Mouse (Mus musculus) liver, embryonic 12.5 days (tissue): Measurements from ENCODE around the gene Tmem28. TPM values are rescaled to one million over a fixed set of nuclear protein-coding genes. Genes with fewer than 3 reads are reported as not detected.

Experiments
- ATAC-seq: fragments of 200-750 bp; cut with Nextera tagmentation; 2 replicates; pipeline ENCODE4 v1.8.0; 2017; ENCODE audit warnings: moderate number of reproducible peaks, mild to moderate bottlenecking, moderate library complexity
- H3K27ac ChIP-seq: fragments of 300-500 bp; sonication (generic); 2 replicates; pipeline ENCODE4 v1.5.1; 2016; ENCODE audit warnings: mild to moderate bottlenecking
- H3K27me3 ChIP-seq: fragments of 300-500 bp; sonication (generic); replicated peaks from 2 replicates; pipeline ENCODE4 v1.6.1; 2016; ENCODE audit warnings: mild to moderate bottlenecking, moderate library complexity
- H3K36me3 ChIP-seq: fragments of 300-500 bp; sonication (generic); 2 replicates; pipeline ENCODE4 v1.6.1; 2016; ENCODE audit warnings: mild to moderate bottlenecking, moderate library complexity
- H3K4me1 ChIP-seq: fragments of 300-500 bp; sonication (generic); 2 replicates; pipeline ENCODE4 v1.6.1; 2016
- H3K4me2 ChIP-seq: fragments of 300-500 bp; sonication (generic); 2 replicates; pipeline ENCODE4 v1.6.1; 2016; ENCODE audit warnings: mild to moderate bottlenecking, moderate library complexity
- H3K4me3 ChIP-seq: fragments of 300-500 bp; sonication (generic); 2 replicates; pipeline ENCODE4 v1.5.1; 2016; ENCODE audit warnings: mild to moderate bottlenecking, moderate library complexity
- H3K9ac ChIP-seq: fragments of 300-500 bp; sonication (generic); 2 replicates; pipeline ENCODE4 v1.6.1; 2016; ENCODE audit warnings: mild to moderate bottlenecking, moderate library complexity
- H3K9me3 ChIP-seq: fragments of 300-500 bp; sonication (generic); replicated peaks from 2 replicates; pipeline ENCODE4 v1.6.1; 2016; ENCODE audit warnings: mild to moderate bottlenecking, moderate library complexity
- WGBS: fragments of 180-500 bp; shearing (Covaris S2); methylation state at CpG from one replicate; pipeline ENCODE4 v1.1.7; 2016; ENCODE audit not compliant: insufficient replicate concordance; 5-methylcytosine and 5-hydroxymethylcytosine counted together
- polyA plus RNA-seq: library from polyadenylated mRNA; unstranded; fragments of >200 nt; fragmentation: Nextera tagmentation; extraction: Ambion mirVana; gene quantifications from 2 replicates; pipeline ENCODE4 v1.2.1, GENCODE M21; 2016

The Tmem28 gene
- polyA plus RNA-seq, result not detected in 2 replicates

DNA sequence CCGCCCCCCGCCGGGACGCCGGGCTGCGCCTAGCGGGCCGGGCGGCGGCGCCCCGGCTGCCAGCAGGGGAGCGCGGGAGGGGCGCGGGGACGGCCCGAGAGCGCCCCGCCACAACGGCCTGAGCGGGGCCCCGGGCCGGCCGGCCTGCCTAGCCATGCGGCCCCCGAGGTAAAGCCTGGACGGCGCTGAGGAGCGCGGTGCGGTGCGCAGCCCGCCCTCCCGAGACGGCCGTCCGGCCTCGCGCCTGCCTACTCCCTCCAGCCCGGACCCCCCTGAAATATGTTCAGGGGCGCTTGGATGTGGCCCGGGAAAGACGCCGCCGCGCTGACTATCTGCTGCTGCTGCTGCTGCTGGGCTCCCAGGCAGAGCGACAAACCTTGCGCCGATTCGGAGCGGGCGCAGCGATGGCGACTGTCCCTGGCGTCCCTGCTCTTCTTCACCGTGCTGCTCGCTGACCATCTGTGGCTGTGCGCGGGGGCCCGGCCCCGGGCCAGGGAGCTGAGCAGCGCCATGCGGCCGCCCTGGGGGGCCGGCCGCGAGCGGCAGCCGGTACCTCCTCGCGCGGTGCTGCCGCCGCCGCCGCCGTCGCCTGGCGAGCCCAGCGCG lies at the start of gene Tmem28:
Gene Tmem28 (plus strand): TSS at position 232 of the 606 bp plus-strand sequence.
- H3K9me3 ChIP-seq, result no peaks in the 10 kb centered on the region
- H3K9ac ChIP-seq, result no peak within 1 kb of the TSS
- ATAC-seq, result no peak
- 16% methylated on average over 30 of the region's 82 CpGs for WGBS
- no peaks in the 10 kb centered on the region for H3K36me3 ChIP-seq
- no peaks in the 10 kb centered on the region for H3K4me1 ChIP-seq
- peak within 1 kb of the TSS; percentile 42 for H3K4me3 ChIP-seq
- H3K27ac ChIP-seq, result no peak within 1 kb of the TSS
- peaks cover 91% of the 10 kb centered on the region for H3K27me3 ChIP-seq
- peak within 1 kb of the TSS; percentile 60 for H3K4me2 ChIP-seq

DNA sequence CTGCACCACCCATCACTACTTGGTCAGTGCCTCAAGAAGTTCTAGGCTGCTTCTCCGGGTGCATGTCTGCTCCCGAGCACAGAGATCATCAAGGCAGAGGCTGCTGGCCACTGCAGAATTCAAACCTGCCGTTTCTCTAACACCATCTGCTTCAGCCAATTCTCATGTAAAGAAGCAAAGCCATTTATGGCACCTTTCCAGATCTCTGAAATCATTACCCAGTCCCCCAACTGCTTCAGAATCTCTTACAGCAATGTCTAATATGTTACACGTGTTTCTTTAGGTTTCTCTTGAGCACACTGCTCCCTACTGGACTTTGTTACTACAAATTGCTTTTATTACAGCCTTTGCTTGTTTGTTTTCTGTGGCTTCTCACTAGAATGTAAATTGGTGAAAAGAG lies 40.5 kb upstream of the Tmem28 start:
- H3K4me1 ChIP-seq, result no peaks in the 10 kb centered on the region
- no peak overlapping the region for H3K9ac ChIP-seq
- ATAC-seq, result no peak
- no peak overlapping the region for H3K4me2 ChIP-seq
- no peak overlapping the region for H3K27ac ChIP-seq
- WGBS, result 60% methylated on average over 4 of the region's 4 CpGs
- H3K36me3 ChIP-seq, result no peaks in the 10 kb centered on the region
- no peaks in the 10 kb centered on the region for H3K9me3 ChIP-seq
- no peak overlapping the region for H3K4me3 ChIP-seq
- no peaks in the 10 kb centered on the region for H3K27me3 ChIP-seq

DNA sequence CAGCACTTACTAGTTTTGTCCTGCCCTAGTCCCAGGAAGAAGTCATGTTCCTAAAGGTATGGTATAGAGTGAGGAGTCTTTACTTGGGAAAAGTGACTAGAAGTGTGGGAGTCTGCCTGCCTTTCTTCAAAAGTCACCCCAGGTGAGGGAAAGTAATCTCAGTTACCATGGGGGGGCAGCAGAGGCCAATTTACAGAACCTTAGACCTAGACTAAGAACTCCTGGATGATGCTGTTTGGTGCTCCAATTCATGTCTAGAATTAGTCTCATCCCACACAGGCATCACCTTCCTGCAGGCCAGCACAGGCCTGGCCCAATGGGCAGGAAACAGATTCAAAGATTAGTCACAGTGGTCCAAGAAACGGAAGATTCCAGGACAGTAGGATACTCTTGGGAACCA lies 12.4 kb upstream of the Tmem28 start:
- 24% methylated on average over 1 of the region's 1 CpGs for WGBS
- no peak overlapping the region for H3K9ac ChIP-seq
- H3K4me2 ChIP-seq, result no peak overlapping the region

DNA sequence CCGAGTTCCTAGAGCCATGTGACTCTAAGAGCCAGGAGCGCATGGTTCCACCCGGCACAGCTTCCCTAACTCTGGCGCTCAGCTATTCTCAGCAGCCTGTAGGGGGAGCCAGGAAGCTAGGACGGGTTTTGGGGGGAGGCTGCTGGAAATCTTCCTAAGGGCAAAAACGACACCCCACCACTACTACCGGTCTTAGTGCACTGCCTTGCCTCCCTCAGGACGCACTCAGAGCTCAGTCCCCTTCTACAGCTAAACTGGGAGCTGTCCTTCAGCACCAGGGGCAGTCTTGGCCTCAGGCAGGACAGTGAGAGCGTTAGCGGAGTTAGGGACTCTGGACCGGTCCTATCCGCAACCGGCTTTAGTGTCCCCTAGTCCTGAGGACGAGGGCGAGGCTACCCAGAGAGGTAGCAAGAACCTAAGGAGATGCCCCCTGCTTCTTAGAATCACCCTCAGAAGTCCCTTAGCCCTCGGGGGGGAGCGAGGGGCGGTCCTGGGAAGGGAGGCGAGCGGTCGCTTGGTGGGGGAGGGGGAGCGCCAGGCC lies 1.4 kb upstream of the Tmem28 start:
- Histone ChIP-seq H3K27me3 (peaks cover 78% of the 10 kb centered on the region), H3K4me2 (peak overlapping the region; percentile 60), H3K4me3 (peak overlapping the region; percentile 42), H3K27ac (no peak overlapping the region), H3K9ac (no peak overlapping the region), H3K4me1 (no peaks in the 10 kb centered on the region), H3K36me3 (no peaks in the 10 kb centered on the region), H3K9me3 (no peaks in the 10 kb centered on the region)
- 16% methylated on average over 22 of the region's 22 CpGs for WGBS
- 0 out of 2 replicates have a peak, but pooled peaks have one; percentile 42 for ATAC-seq

More for the DNA sequence above, 12.4 kb upstream of the Tmem28 start:
- no peaks in the 10 kb centered on the region for H3K9me3 ChIP-seq
- no peak overlapping the region for H3K4me3 ChIP-seq
- no peak for ATAC-seq
- H3K4me1 ChIP-seq, result no peaks in the 10 kb centered on the region
- 0 out of 2 replicates have a peak, but pooled peaks cover 9% of the 10 kb centered on the region for H3K27me3 ChIP-seq
- H3K27ac ChIP-seq, result no peak overlapping the region
- no peaks in the 10 kb centered on the region for H3K36me3 ChIP-seq

DNA sequence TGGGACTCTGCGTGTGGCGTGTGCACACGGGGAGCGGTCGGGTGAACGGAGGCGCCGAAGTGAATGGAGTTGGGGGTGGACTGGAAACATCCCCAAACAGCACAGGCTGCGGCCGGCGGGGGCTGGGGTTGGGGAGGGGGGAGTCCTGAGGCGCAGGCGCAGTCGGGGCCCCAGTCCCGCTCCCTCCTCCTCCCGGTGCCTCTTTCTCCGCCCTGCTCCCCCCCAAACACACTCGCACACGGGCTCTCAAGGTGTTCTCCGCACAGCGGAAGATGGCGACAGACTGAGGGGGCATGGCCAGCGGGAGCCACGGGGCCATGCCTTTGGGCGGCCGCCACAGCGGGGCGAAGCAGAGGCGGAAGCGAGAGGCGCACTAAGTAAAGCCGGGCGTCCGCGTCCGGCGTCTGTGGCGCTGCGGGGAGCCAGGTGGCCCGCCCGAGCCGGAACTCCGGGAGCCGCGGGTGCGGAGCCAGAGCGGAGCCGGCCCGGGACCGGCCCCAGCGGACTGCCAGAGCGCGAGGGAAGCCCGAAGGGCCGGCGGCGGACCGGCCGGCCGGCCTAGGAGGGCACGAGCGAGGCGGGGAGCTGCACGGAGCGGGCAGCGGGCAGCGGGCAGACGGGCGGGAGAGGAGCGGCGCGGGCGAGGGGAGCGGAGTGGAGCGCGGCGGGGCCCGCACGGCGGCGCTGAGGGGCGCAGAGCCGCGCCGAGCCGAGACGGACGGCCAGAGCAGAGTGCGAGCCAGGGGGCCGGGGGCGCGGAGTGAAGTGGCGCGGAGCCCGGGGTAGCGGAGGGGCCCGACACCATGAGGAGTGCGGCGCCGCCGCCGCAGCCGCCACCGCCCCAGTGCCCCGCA lies 658 bp upstream of the Tmem28 start:
- peaks cover 84% of the 10 kb centered on the region for H3K27me3 ChIP-seq
- no peak for ATAC-seq
- WGBS, result 3% methylated on average over 46 of the region's 105 CpGs

DNA sequence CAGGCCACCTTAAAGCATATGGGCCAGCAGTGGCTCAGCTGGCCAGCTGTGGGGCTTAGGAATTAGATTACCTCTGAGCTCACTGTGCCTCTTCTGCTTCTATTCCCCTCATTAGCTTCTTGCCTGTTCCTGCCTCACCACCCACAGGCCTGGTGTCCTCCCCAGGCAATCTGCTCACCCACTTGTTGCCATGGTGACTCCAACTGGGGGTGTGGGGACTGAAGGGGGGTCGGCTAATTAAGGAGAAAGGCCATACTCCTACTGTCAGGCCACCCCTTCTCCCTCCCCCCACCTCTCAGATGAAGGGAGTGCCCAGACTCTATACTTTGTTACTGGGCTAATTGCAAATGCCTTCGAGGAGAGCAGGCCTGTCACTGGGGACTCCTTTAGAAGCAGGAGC lies 21.3 kb downstream of the Tmem28 start:
- ATAC-seq, result no peak
- Histone ChIP-seq H3K9me3 (no peaks in the 10 kb centered on the region), H3K9ac (no peak overlapping the region), H3K27me3 (peaks cover 45% of the 10 kb centered on the region), H3K4me3 (no peak overlapping the region), H3K4me1 (no peaks in the 10 kb centered on the region), H3K27ac (no peak overlapping the region), H3K36me3 (no peaks in the 10 kb centered on the region), H3K4me2 (no peak overlapping the region)
- 15% methylated on average over 2 of the region's 2 CpGs for WGBS

More for the DNA sequence above, 658 bp upstream of the Tmem28 start:
- peak overlapping the region; percentile 60 for H3K4me2 ChIP-seq
- peak overlapping the region; percentile 42 for H3K4me3 ChIP-seq
- H3K9me3 ChIP-seq, result no peaks in the 10 kb centered on the region
- H3K36me3 ChIP-seq, result no peaks in the 10 kb centered on the region
- no peak overlapping the region for H3K9ac ChIP-seq
- no peaks in the 10 kb centered on the region for H3K4me1 ChIP-seq
- no peak overlapping the region for H3K27ac ChIP-seq

DNA sequence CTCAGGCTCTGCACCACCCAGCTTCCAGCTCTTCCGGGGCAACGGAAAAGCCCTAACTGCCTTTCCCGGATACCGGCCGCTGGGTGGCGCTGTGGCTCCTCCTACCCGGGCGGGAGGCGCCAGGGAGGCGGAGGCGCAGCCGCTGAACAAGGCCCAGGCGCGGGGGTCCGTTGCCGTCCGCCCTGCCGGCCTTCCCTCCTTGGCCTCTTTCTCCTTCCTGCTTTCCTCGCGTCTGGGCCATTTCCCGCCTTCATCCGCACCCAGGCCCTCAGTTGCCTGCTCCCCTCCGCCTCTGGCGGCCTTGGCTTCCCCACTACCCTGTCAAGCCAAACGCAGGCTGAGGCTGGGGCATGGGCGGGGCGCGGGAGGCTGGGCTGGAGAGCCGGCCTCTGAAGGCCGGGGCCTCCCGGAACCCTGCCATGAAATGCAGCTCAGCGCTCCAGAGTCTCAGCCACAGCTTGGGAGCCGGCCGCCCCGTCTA lies 32.5 kb downstream of the Tmem28 start:
- Histone ChIP-seq H3K27me3 (peaks cover 54% of the 10 kb centered on the region), H3K9ac (peak overlapping the region; percentile 44; the same call in 1 of the 2 replicates), H3K9me3 (no peaks in the 10 kb centered on the region), H3K4me2 (peak overlapping the region; percentile 66), H3K4me3 (peak overlapping the region; percentile 49), H3K36me3 (no peaks in the 10 kb centered on the region), H3K27ac (0 out of 2 replicates have a peak overlapping the region, but pooled peaks have one; percentile 30), H3K4me1 (no peaks in the 10 kb centered on the region)
- ATAC-seq, result peak; percentile 83
- 7% methylated on average over 32 of the region's 35 CpGs for WGBS

DNA sequence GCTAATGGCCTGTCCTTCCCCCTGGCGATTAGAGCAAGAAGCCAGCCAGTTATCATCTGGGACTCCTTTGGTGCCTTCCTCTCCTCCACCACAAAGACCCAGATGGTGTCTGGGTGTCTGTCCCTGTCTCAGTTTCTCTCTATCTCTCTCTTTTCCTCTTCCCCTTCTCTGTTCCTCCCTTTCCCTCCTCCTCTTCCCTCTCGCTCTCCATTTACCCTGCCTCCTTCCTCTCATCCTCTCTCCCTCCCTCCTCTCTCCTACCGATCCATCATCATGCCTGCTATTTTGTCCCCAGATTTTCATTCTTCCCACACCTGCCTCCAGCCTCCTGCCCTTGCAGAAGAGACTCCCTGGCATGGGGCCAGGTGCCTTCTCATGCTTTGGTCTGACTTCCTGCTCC lies 33.0 kb downstream of the Tmem28 start:
- Histone ChIP-seq H3K27ac (no peak overlapping the region), H3K9me3 (no peaks in the 10 kb centered on the region), H3K36me3 (no peaks in the 10 kb centered on the region), H3K4me1 (no peaks in the 10 kb centered on the region), H3K27me3 (peaks cover 51% of the 10 kb centered on the region), H3K4me2 (peak overlapping the region; percentile 66), H3K9ac (peak overlapping the region; percentile 44; the same call in 1 of the 2 replicates), H3K4me3 (peak overlapping the region; percentile 49; the same call in 1 of the 2 replicates)
- WGBS, result 36% methylated on average over 3 of the region's 3 CpGs
- no peak; the same call in 1 of the 2 replicates for ATAC-seq

DNA sequence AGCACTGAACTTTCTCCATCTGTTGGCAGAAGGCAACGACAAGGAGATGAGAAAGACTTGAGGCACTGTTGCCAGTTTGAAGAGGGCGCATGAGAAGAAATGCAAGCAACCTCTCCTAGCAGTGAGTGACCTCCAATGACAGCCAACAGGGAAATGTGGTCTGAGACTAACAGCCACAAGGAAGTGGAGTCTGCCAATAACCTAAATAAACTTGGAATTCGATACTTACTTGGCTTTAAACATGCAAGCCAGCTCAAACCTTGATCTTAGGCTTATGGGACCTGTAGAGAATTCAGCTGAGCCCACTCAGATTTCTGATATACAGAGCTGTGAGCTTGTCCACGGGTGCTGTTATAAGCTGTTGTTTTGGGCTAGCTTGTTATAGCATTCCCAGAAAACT lies 51.4 kb downstream of the Tmem28 start:
- no peak overlapping the region for H3K4me2 ChIP-seq
- WGBS, result 59% methylated on average over 4 of the region's 4 CpGs
- no peak overlapping the region for H3K27ac ChIP-seq
- ATAC-seq, result no peak
- H3K4me3 ChIP-seq, result no peak overlapping the region
- H3K36me3 ChIP-seq, result no peaks in the 10 kb centered on the region
- peaks cover 33% of the 10 kb centered on the region for H3K27me3 ChIP-seq
- H3K4me1 ChIP-seq, result no peaks in the 10 kb centered on the region
- H3K9ac ChIP-seq, result no peak overlapping the region
- H3K9me3 ChIP-seq, result no peaks in the 10 kb centered on the region

DNA sequence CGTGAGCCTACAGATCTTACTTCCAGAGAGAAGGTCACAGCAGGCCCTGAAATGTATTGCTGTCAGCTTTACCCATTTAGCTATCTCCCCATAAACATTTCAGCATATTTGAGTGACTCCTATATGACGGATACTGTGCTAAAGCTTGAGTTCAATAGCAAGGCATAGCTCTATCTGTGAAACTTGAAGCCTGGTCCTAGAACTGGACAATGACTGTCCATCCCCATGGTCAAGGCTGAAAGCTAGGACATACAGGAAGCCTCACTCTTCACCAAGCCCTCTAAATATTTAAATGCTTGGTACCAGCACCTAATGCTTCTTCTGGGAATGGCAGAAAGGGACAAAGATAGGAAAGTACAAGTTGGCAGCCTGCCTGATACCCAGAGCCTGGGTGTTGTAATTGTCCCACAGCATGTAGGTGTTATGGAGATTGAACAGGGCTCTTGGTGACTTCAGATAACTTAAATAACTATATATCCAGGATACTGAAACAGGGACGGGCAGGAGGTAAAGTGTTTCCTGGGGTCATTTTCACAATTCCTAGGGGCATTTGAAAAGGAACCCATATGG lies 51.9 kb downstream of the Tmem28 start:
- Histone ChIP-seq H3K4me3 (no peak overlapping the region), H3K4me1 (no peaks in the 10 kb centered on the region), H3K9me3 (no peaks in the 10 kb centered on the region), H3K4me2 (no peak overlapping the region), H3K27me3 (peaks cover 33% of the 10 kb centered on the region), H3K9ac (no peak overlapping the region), H3K27ac (no peak overlapping the region), H3K36me3 (no peaks in the 10 kb centered on the region)
- no peak for ATAC-seq
- WGBS, result 59% methylated on average over 3 of the region's 3 CpGs

DNA sequence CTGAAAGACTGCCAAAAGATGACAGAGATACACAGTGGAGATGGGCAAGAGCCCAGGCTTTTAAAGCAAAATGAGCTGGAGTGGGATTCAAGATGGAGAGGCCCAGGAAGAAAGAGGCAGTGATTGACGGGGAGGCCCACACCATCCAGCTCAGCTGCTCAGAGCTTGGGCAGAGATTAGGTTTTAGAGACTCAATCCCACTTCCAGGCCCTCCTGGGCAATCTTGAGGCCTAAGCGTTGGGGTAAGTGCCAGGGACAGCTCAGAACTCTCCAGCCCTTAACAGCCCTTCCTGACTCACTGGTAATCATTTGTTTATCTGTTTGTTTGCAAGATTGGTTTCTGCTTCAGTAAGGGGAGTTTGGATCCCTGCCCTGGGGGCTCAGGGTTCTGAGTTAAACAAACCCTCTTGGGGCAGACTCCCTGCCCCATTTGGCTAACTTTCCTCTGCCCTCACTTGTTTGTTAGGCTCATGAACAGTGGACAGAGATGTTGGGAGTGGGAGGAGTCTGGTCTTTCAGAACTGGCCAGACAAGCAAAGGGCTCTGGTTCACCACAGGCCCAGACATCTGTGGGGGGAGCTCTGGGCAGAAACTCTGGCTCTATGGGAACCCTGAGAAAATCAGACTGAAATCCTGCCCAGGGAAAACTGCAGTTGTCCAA lies 52.6 kb downstream of the Tmem28 start:
- ATAC-seq, result no peak
- Histone ChIP-seq H3K27me3 (peaks cover 30% of the 10 kb centered on the region), H3K27ac (no peak overlapping the region), H3K4me2 (no peak overlapping the region), H3K4me1 (no peaks in the 10 kb centered on the region), H3K36me3 (no peaks in the 10 kb centered on the region), H3K9ac (no peak overlapping the region), H3K4me3 (no peak overlapping the region), H3K9me3 (no peaks in the 10 kb centered on the region)
- WGBS, result 43% methylated on average over 2 of the region's 2 CpGs
